Mouse (Mus musculus): ENCODE data around the gene Gm21987.

Gene Gm21987

DNA sequence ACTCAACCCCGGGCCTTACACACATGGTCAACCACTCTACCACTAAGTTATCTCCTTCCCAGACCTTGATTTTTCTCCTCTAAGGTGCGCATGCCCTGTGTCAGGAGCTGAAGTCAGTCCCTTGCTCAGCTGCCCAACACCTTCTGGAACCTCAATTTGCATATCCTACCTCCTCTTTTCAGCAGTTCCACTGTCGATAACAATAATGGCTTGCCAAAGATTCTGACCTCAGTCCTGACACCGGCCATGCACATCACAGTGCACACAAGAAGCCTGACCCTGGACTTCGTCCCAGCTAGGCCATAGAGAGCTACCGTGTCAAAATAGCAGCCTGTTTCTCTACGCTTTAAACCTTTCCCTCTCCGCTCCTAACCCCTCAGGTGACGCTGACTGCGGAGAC is 26.6 kb downstream of the Gm21987 start:
- DNase-seq = no peak

DNA sequence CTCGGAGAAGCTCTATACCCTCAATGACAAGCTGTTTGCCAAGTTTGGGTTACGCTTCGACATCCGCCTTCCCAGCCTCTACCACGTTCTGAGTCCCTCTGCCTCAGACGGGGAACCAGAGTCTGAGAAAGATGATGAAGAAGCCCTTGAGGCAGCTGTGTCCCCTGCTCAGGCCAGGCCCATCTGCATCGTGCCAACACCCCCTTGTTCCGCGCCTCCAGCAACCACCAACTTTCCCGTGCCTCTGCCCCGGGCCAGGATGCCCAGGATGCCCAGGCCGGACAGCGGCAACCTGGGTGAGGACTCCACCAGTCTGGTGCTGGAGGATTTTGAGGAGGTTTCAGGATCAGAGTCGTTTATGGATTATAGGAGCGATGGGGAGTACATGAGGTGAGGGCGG is 27.1 kb downstream of the Gm21987 start:
- no peak for DNase-seq

DNA sequence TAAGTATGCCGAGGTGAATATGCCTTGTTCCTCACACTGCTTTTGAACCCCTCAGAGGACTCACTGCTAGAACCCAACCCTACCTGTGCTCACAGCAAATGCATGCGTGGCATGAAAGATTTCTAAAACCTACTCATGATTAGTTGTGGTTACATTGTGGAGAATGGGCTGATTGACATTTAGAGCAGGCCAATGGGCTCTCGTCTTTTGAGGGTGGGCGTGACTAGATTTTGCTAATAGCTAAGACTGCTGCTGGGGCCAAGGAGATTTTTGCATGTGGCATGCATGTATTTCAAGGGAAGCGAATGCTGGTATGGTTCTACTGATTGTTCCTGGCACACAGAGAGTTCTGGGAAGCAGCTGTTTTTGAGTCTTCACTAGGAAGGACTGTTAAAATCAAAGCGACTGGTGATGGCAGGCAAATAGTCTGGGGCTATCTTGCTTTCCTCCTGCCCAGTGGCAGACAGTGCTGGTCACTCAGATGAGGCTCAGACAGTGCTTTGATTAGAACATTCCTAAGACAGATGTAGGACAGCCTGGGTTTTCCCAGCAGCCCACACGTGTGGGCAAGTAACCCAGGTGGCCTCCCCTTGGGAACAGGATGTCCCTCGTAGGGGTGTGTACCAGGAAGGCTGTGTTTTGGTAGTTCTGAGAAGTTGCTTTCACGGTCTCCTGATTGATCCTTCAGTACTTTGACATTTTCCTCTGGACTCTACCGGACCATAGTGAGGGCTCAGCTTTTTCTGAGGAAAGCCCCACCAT is 27.7 kb downstream of the Gm21987 start:
- DNase-seq = no peak

DNA sequence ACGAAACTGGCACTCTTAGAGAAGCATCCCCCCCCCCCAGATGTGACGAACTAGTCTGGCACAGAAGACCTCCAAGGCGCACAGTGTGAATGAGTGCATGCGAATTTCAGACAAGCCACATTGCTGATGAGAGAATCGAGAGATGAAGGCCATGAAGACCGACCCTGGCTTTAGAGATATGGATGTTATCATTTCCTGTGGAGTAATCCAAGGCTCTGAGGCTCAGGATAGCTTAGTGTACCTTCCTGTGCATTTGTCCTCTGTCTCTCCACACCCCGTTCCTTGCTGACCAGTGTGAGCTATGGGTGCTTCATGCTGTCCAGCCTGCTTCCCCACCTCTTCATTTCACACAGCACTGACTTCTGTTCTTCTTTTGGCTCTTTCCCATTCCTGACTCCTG is 28.3 kb downstream of the Gm21987 start:
- no peak for DNase-seq

GRCm38 (mm10) chr16:38376163-38376840 is 29.5 kb downstream of the Gm21987 start:
- peak; percentile 46 for DNase-seq

- DNase-seq = peak; percentile 24
These were observed 30.0 kb downstream of the Gm21987 start for GRCm38 (mm10) chr16:38376841-38377249.

DNA sequence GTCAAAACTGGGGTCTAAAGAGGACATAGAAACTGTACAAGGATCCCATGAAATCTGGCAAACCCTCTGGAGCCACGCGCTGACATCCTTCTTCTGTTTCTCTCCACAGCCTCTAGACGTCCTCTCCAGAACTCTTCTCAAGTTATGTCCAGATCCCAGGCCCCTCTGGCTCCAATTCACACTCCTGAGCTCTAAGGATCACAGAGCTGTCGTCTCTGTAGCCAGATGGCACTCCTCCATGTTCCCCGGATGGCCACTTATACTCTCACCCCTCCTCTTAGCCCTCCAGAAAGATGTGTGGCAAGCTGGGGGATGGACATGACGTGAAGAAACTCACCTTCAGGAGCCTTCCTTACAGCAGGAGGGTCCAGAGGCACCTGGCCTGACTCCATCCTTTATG is 30.7 kb downstream of the Gm21987 start:
- no peak for DNase-seq

DNA sequence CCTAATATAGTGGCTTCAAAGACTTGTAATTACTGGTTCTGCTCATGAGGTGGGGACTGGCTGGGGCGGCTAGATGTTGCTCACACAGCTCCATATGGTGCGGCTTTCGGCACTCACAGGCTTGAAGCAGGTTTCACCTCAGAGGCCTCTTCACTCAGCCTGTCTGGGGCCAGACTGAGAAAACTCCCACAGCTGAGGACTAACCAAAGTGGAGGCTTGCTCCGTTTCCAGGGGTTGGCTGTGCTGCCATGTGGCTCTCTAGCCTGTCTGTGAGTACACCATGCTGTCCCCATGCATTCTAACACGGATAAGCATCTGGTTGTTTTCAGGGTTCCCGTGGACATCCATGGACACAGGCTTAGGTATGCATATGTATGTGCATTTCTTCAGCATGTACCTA is 31.8 kb downstream of the Gm21987 start:
- DNase-seq = no peak

DNA sequence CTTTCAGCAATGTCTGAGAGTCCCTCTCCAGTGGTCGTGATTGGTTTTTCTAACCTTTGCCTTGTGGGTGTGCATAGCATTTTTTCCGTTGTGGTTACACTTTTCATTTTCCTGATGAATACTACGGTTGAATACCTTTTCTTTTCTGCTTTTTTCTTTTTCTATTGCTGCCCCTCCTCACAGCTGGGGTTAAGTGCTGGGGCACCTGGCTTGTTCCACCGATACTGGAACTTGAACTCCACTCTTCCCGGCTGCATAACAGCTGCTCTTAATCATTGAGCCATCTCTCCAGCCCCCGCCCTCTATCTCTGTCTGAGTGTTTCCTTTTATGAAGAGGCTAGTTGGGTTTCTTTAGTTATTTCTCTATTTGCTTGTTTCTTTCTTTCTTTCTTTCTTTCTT is 32.2 kb downstream of the Gm21987 start:
- no peak for DNase-seq

GRCm38 (mm10) chr16:38379493-38379892 is 32.7 kb downstream of the Gm21987 start:
- DNase-seq = no peak

DNA sequence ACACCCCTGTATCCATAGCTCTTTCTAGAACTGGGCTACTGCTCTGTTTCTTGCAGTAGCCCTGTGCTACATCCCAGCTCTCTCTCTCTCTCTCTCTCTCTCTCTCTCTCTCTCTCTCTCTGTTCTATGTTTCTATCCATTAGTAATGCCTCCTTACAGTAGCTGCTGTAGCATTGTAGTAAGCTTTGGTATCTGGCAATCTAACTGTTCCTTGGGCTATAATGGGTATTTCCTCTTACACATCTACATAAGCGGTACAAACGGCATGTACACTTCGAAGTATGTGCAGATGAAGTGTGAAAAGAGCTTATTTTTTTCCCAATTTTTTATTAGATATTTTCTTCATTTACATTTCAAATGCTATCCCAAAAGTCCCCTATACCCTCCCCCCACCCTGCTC is 33.1 kb downstream of the Gm21987 start:
- DNase-seq = no peak

GRCm38 (mm10) chr16:38383683-38384082 is 36.8 kb downstream of the Gm21987 start:
- DNase-seq = no peak

- no peak for DNase-seq
These were observed 38.4 kb downstream of the Gm21987 start for GRCm38 (mm10) chr16:38385184-38385634.

- no peak for DNase-seq
These were observed 38.9 kb downstream of the Gm21987 start for GRCm38 (mm10) chr16:38385700-38386099.

DNA sequence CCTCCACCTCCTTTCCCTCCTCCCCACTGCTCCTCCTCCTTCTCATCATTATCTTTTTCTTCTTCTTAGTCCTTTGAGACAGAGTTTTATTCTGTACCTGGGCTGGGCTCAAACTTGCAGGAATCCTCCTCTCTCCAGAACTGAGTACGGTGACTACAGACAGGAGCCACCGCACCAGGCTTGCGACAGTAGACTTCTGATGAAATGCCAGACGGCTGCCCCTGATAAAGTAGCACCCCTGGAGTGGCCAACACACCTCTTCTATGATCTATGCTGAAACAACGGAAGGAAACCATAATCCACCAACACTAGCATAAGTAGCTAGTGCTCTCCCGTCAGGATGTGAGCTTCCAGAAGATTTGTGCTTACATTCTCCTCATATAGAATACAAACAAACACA is 40.5 kb downstream of the Gm21987 start:
- DNase-seq = no peak

GRCm38 (mm10) chr16:38388757-38389156 is 41.9 kb downstream of the Gm21987 start:
- DNase-seq = no peak

- DNase-seq = no peak
These were observed 42.5 kb downstream of the Gm21987 start for GRCm38 (mm10) chr16:38389284-38389893.

GRCm38 (mm10) chr16:38390322-38390721 is 43.5 kb downstream of the Gm21987 start:
- no peak for DNase-seq

- DNase-seq = no peak
These were observed 45.5 kb downstream of the Gm21987 start for GRCm38 (mm10) chr16:38392126-38392894.

DNA sequence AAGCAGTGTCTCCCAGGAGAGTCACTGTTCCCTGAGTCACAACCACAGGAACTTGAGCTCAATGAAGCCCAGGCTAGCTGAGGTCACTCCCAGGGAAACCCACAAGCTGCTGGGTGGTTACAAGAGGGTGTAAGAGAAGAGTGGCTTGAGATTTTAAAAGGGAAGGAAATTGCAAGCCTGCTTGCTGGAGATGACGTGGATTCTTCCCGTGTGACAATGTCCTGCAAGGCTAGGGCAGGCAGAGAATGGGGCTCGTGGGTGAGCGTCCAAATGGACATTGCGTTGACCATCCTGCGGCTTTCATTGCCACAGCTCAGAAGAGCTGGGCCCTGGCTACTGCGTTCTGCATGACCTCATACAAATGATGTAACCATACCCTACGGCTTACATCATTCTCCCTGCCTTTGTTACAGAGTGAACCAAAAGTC is 47.4 kb downstream of the Gm21987 start:
- DNase-seq = no peak

GRCm38 (mm10) chr16:38395060-38395730 is 48.4 kb downstream of the Gm21987 start:
- DNase-seq = no peak

DNA sequence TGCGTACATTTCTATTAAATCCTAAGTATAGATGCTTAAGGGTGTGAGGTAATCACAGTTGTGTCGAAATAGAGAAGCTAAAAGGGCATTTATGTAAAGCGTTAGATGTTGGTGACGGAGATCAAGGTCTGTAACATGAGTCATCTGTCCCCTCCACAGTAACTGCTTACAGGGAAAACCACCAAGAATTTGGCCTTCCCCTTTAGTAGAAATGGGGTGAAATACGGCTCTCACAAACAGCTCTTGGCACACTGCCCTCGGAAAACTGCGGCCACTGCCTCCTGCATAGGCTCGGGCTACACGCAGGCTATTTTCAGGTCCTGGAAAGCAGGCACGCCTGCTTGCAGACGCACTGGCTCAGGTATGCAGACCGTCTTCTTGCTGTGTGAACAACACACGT is 49.3 kb downstream of the Gm21987 start:
- no peak for DNase-seq

DNA sequence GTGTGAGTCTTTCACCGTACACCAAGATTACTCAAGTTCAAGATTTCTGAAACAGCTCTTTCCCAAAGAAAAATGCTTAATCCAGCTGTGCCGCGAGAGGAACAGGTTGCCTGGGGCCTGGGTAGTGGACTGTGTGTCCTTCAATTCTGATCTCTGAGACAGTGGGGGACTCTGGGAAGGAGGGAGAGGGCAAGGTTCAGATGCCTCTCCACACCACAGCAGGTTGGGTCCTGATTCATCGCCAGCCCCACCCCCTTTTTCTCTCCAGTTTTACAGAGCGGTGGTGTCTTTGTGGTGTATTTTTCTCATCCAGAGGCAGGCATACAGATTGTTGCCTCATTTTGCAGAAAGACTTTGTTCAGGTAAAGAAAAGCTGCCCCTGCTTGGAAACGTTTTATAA is 51.4 kb downstream of the Gm21987 start:
- no peak for DNase-seq

Measured in thymus, postnatal 14 days (tissue).